Mouse (Mus musculus) liver, postnatal 0 days (tissue): Measurements from ENCODE around the gene Htr2b.

Experiments
- CTCF ChIP-seq: sonication (generic); IDR thresholded peaks from 2 replicates; pipeline ENCODE4 v1.5.1; 2016; ENCODE audit warnings: antibody characterized with exemption, low read depth
- EP300 ChIP-seq: IDR thresholded peaks from 2 replicates; pipeline ENCODE4 v1.6.1; 2016; ENCODE audit warnings: antibody characterized with exemption, low read depth, mild to moderate bottlenecking

- TF ChIP-seq CTCF: no peak
- no peak for TF ChIP-seq EP300
Measured at GRCm38 (mm10) chr1:86141081-86141480, 29.3 kb upstream of the Htr2b start.
